Mouse (Mus musculus): ENCODE results near the gene As3mt. TPM values are rescaled to one million over a fixed set of nuclear protein-coding genes. Genes with fewer than 3 reads are reported as not detected.

Gene As3mt
- total and polyA plus RNA-seq, 3 experiments: 30.7 to 52.1 (median 43.3) TPM

GRCm38 (mm10) chr19:46769759-46770158, 62.5 kb downstream of the As3mt start:
- in situ Hi-C loops (cut with MboI; ENCODE audit: low pct_ligation_motif_present, low pct_unique_long_range_greater_than_20kb, low sequenced_read_pairs) (loop anchor here (10.0 kb wide), 1 partner anchor 215 kb away; no protein-coding TSS in a partner anchor), dilution Hi-C loops (cut with MboI; ENCODE audit: extremely low pct_ligation_motif_present, extremely low pct_unique_long_range_greater_than_20kb, low sequenced_read_pairs) (no loop called here)
- no peak overlapping the region for H3K27ac ChIP-seq (ENCODE audit: insufficient read depth, low read depth)
- H3K4me3 ChIP-seq (replicated peaks in 1 of 3; ENCODE audit: low read depth in 2 of 3, low read length in 2 of 3, poor library complexity in 1 of 3): no peak overlapping the region
- no peaks in the 10 kb centered on the region for H3K36me3 ChIP-seq (replicated peaks in 1 of 2; ENCODE audit: control insufficient read depth in 1 of 2, insufficient read depth in 1 of 2, low read length in 1 of 2)
- no peaks in the 10 kb centered on the region for H3K27me3 ChIP-seq (replicated peaks)
- H3K9me3 ChIP-seq (replicated peaks; ENCODE audit: low read length): no peaks in the 10 kb centered on the region
- no peak overlapping the region for H3K9ac ChIP-seq (ENCODE audit: insufficient read depth, low read depth)
- H3K4me2 ChIP-seq (ENCODE audit: insufficient read depth, low read depth, poor library complexity, severe bottlenecking): no peak overlapping the region
- TF ChIP-seq CHD2 (IDR thresholded peaks at IDR 0.05; ENCODE audit: low read length) (no peak), ELF1 (IDR thresholded peaks at IDR 0.05; ENCODE audit: low read depth, low read length) (no peak), SMC3 (IDR thresholded peaks at IDR 0.05; ENCODE audit: low read depth, low read length) (no peak), GABPA (IDR thresholded peaks at IDR 0.05; ENCODE audit: insufficient replicate concordance, low read depth, low read length) (no peak), TBP (conservative IDR thresholded peaks at IDR 0.05; ENCODE audit: low read depth, low read length) (no peak), RAD21 (IDR thresholded peaks at IDR 0.05; ENCODE audit: low read depth, low read length) (no peak), ZKSCAN1 (IDR thresholded peaks at IDR 0.05; ENCODE audit: borderline replicate concordance, low read depth, low read length) (no peak), UBTF (IDR thresholded peaks at IDR 0.05; ENCODE audit: low read depth, low read length) (no peak), HCFC1 (IDR thresholded peaks at IDR 0.05; ENCODE audit: low read depth, low read length) (no peak), KAT2A (IDR thresholded peaks at IDR 0.05; ENCODE audit: insufficient replicate concordance, low read length) (no peak)
- no peak for DNase-seq (ENCODE audit: extremely low read depth)
- no peaks in the 10 kb centered on the region for H3K79me2 ChIP-seq (replicated peaks; ENCODE audit: control insufficient read depth, extremely low read depth, insufficient read depth, poor library complexity, severe bottlenecking)
- H3K4me1 ChIP-seq (ENCODE audit: control insufficient read depth in 1 of 2, insufficient read depth in 2 of 2): peaks cover 2 to 5% of the 10 kb centered on the region in 2 experiments; a peak in 3 of 4 replicates

GRCm38 (mm10) chr19:46771801-46772200, 64.5 kb downstream of the As3mt start:
- dilution Hi-C loops (cut with MboI; ENCODE audit: extremely low pct_ligation_motif_present, extremely low pct_unique_long_range_greater_than_20kb, low sequenced_read_pairs): no loop called here
- Histone ChIP-seq H3K36me3 (replicated peaks in 1 of 2; ENCODE audit: control insufficient read depth in 1 of 2, insufficient read depth in 1 of 2, low read length in 1 of 2) (no peaks in the 10 kb centered on the region), H3K4me2 (ENCODE audit: insufficient read depth, low read depth, poor library complexity, severe bottlenecking) (no peak overlapping the region), H3K79me2 (replicated peaks; ENCODE audit: control insufficient read depth, extremely low read depth, insufficient read depth, poor library complexity, severe bottlenecking) (no peaks in the 10 kb centered on the region), H3K27me3 (replicated peaks) (no peaks in the 10 kb centered on the region), H3K9me3 (replicated peaks; ENCODE audit: low read length) (no peaks in the 10 kb centered on the region), H3K27ac (ENCODE audit: insufficient read depth, low read depth) (no peak overlapping the region), H3K9ac (ENCODE audit: insufficient read depth, low read depth) (no peak overlapping the region), H3K4me3 (replicated peaks in 1 of 3; ENCODE audit: low read depth in 2 of 3, low read length in 2 of 3, poor library complexity in 1 of 3) (no peak overlapping the region), H3K4me1 (ENCODE audit: control insufficient read depth in 1 of 2, insufficient read depth in 2 of 2) (no peaks in the 10 kb centered on the region)
- no peak for TF ChIP-seq RAD21 (IDR thresholded peaks at IDR 0.05; ENCODE audit: low read depth, low read length)
- TF ChIP-seq IRF4 (IDR thresholded peaks at IDR 0.05; ENCODE audit: low read depth, low read length): no peak
- no peak for TF ChIP-seq POLR2AphosphoS2 (IDR thresholded peaks at IDR 0.05; ENCODE audit: low read depth, low read length)
- no peak for TF ChIP-seq KAT2A (IDR thresholded peaks at IDR 0.05; ENCODE audit: insufficient replicate concordance, low read length)
- TF ChIP-seq HCFC1 (IDR thresholded peaks at IDR 0.05; ENCODE audit: low read depth, low read length): no peak
- no peak for TF ChIP-seq USF2 (conservative IDR thresholded peaks at IDR 0.05; ENCODE audit: low read depth, low read length)
- no peak for TF ChIP-seq NELFE (IDR thresholded peaks at IDR 0.05; ENCODE audit: low read depth, low read length)
- no peak for TF ChIP-seq TBP (conservative IDR thresholded peaks at IDR 0.05; ENCODE audit: low read depth, low read length)
- TF ChIP-seq POLR2A (IDR thresholded peaks at IDR 0.05; ENCODE audit: low read depth, low read length): no peak
- no peak for TF ChIP-seq PAX5 (IDR thresholded peaks at IDR 0.05; ENCODE audit: low read length)
- no peak for TF ChIP-seq MAZ (IDR thresholded peaks at IDR 0.05; ENCODE audit: low read depth, low read length)
- TF ChIP-seq ZKSCAN1 (IDR thresholded peaks at IDR 0.05; ENCODE audit: borderline replicate concordance, low read depth, low read length): no peak
- no peak for TF ChIP-seq GABPA (IDR thresholded peaks at IDR 0.05; ENCODE audit: insufficient replicate concordance, low read depth, low read length)
- TF ChIP-seq ZNF384 (IDR thresholded peaks at IDR 0.05; ENCODE audit: low read depth, low read length): no peak
- TF ChIP-seq ETS1 (conservative IDR thresholded peaks at IDR 0.05; ENCODE audit: low read depth, low read length): no peak
- in situ Hi-C loops (cut with MboI; ENCODE audit: low pct_ligation_motif_present, low pct_unique_long_range_greater_than_20kb, low sequenced_read_pairs): no loop called here
- DNase-seq (ENCODE audit: extremely low read depth): no peak
